Mouse (Mus musculus) activated CD4-positive, CD25-positive, alpha-beta regulatory T cell, adult 4 months (primary cell): ENCODE measurements around the gene Bet1l. TPM values are rescaled to one million over a fixed set of nuclear protein-coding genes. Genes with fewer than 3 reads are reported as not detected.

Experiments used
- ATAC-seq: one replicate; pipeline ENCODE4 v1.8.0; 2017
- polyA plus RNA-seq, 2 experiments: library from polyadenylated mRNA; unstranded; fragments of 100-300 nt; shearing (Covaris generic); gene quantifications; one replicate each; pipeline ENCODE4 v1.2.1; 2017

The Bet1l gene
- polyA plus RNA-seq, 2 experiments from 2014 or later: 33.1 to 48.2 TPM

- peak; percentile 70 for ATAC-seq
These were observed 410 bp downstream of the Bet1l start, which contains the start of gene Ric8a for GRCm38 (mm10) chr7:140856785-140857549. TSS of gene Ric8a (plus strand) at chr7:140856957.

- peak; percentile 57 for ATAC-seq
These were observed 1.3 kb downstream of the Bet1l start, which contains the start of gene Gm45785 for GRCm38 (mm10) chr7:140855860-140856784. TSS of gene Gm45785 (minus strand) at chr7:140856331.

DNA sequence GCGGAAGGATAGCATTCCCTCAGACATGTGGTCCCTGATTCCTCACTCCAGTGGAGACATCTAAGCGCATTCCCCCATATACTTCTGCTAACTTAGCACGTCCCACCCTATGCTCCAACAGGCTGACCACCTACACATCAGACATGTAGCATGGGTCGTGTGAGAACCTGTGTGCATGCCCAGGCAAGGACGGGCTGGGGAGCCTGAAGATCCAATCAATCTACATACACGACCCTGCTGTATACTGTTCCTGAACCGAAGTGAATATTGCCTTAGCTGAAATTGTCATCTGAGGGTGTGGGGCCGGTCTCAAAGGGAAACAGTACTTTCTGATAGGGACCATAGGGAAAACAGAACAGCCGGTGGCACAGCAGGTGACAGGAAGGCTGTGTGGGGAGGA lies 2.2 kb downstream of the Bet1l start:
- ATAC-seq: no peak

GRCm38 (mm10) chr7:140854483-140854882 lies 2.9 kb downstream of the Bet1l start:
- no peak for ATAC-seq

DNA sequence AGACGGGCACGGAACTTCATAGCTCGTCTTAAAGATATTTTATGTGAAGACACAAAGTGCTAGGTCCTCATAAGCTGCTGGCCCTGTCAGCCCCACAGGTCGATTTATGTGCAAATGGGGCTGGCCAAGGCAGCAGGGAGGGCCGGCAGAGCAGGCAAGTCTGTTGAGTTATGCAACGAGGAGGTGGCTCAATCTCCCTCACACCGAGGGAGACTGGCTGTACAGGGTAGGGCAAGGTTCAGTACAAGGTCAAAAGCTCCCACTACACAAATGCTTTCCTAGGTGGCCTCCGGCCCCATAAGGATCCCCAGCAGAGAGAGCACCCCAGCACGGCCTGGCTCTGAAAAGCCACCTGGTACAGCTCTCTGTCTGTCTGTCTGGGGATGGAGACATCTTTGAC lies 4.0 kb downstream of the Bet1l start:
- ATAC-seq: no peak

DNA sequence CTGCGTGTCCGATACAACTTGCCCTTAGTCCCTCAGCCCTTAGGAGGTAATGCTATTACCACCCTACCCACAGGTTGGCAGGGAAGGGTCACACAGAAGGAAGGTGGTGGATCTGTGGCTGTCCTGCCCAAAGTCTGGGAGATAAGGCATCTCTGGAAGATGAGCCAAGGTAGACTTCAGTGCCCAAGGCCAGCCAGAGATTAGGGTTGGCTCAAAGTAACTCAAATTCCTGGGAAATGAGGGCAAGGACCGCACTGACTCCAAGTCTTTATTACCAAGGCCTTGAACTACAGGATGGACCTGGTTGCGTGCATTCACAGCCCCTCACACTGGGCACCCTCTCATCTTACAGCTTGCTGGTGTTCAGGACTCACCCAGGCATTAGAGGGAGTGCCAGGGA lies 5.5 kb downstream of the Bet1l start:
- ATAC-seq: no peak

DNA sequence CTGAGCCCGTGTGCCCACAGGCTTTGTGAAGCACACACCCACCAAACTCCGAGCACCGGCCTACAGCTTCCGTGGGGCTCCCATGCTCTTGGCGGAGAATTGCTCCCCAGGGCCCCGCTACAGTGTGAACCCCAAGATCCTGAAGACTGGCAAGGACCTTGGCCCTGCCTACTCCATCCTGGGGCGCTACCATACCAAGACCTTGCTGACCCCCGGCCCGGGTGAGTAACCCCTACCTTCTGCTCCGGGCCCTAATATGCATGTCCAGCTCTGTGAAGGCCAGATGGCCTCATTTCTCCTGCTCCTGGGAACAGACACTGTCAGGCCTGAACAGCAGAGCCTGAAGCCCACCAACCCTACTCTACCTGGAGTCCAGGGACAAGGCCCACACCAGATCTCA lies 8.8 kb downstream of the Bet1l start:
- no peak for ATAC-seq

DNA sequence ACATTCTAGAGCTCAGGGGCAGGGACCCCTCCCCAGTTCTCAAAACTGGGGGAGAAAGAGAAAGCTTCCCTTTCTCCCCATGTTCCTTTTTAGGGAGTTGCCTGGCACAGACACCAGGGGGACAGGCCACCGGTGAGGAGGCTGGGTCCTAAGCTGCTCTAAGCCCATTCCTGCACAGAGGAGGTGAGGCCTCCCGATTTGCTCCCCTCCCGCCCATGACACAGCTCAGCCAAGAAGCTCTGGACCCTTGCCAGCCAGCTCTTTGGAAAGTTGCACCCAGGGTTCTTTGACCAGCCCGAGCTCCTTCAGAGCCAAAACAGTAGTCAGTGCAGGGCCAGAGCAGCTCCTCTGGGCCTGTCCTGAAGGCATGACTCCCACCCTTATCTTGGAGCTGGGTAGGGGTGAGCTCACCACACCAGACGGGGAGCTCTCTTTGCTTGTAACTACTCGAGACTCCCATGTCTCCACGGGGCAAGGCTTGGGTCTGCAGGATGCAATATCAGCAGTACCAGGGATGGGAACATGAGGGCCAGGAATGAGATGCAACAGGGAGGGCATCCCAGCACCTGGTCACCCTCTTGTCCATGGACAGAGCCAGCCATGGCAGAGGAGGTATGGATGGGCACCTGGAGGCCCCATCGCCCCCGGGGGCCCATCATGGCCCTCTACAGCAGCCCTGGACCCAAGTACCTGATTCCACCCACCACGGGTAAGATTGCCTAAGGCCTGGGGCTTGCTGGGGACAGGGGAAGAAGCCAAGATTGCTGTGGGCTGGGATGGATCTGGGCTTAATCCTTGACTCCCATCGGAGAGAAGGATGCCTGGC lies 9.4 kb downstream of the Bet1l start, which contains the start of gene Odf3:
Gene Odf3, plus strand, starts transcription at position 51 of the 826 bp plus-strand sequence.
- ATAC-seq: no peak

DNA sequence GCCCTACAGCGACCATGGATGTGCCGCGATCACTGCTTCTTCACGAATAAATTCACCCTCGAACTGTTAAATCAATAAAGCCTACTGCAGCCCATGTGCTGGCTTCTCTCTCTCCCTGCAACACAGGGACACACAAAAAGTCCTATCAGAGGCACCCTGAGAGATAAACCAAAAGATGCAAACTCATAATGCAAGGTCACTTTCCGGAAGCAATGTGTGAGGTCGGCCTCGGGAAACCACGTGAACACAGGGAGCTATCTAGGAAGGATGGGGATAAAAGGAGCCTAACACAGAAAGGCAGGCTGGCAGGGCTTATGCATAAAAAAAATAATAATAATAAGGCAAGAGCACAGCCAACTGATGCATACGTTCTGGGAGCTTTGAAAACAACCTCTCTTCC lies 10.7 kb downstream of the Bet1l start:
- ATAC-seq: no peak

GRCm38 (mm10) chr7:140845683-140846082 lies 11.7 kb downstream of the Bet1l start:
- no peak for ATAC-seq

DNA sequence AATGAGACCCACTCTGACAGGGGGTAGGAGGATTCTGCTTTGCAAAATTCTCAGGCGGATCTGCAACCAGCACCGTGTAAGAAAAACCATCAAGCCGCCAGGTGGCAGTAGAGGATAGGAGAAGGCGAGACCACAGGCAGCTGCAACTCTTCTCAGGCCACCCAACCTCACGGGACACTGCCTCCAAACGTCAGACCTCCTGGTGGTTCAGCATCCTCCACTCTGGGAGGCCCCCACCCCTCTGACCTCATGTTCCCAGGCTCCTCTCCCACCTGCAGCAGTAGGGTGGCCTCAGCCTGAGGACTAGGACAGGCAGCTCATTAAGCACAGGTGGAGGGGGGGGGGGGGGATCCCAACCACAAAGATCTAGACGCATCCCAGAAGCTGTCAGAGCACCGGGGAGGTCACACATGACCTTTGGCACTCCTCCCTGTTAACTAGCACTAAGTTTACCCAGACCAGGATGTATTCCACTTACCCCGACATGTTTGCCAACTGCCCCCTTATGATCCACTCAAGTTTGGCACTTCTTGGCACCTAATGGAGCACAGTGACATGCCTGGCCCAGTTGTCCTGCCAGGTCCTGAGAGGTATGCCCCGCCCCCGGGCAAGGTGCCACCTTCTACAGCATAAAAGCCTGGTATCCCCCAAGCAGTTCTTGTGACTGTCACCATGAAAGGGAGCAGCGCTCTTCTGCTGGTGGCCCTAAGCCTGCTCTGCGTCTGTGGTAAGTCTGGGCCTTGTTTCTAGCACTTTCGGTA lies 12.3 kb downstream of the Bet1l start, which contains the start of gene Scgb1c1:
Gene Scgb1c1, plus strand, starts transcription at position 643 of the 761 bp plus-strand sequence.
- peak; percentile 72 for ATAC-seq

- ATAC-seq: no peak
These were observed 13.6 kb downstream of the Bet1l start for GRCm38 (mm10) chr7:140843806-140844205.

GRCm38 (mm10) chr7:140840750-140841735 lies 16.3 kb downstream of the Bet1l start:
- no peak for ATAC-seq

GRCm38 (mm10) chr7:140839556-140839955 lies 17.8 kb downstream of the Bet1l start:
- no peak for ATAC-seq

DNA sequence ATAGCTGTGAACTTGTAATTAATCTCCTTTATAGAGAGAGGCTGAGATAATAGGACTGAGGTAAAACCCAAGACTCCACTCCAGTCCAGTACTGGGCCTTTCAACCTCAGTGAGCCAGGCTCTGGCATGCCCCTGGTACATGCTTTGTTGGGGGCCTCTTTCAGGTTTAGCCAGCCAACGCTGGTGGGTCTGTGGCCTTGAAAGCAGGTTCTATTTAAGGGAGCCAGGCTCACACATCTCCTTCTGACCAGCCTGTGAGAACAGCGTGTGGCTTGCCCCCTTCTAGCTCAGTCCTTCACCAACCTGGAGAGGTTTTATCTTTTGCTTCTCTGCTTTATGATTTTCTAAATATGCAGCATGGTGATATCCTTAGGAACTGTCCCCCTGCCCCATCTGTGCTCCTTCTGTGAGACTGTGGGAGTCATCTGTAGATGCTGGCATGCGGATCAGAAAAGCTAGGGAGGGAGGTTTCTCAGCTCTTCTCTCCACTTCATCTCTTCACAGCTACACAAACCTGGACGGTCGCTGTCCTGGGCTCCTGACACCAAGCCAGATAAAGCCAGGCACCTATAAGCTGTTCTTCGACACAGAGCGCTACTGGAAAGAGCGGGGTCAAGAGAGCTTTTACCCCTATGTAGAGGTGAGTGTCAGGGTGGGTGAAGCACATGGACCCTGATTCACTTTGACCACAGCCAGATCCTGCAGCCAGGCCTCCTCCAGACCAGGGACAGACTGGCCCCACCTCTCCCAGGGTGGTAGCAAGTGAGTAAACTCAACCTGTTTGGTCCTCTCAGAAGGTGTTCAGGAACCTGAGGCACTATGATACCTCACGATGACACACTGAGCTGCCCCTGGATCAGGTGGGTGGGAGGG lies 20.9 kb downstream of the Bet1l start:
- ATAC-seq: no peak

GRCm38 (mm10) chr7:140835758-140836087 lies 21.7 kb downstream of the Bet1l start:
- ATAC-seq: no peak

DNA sequence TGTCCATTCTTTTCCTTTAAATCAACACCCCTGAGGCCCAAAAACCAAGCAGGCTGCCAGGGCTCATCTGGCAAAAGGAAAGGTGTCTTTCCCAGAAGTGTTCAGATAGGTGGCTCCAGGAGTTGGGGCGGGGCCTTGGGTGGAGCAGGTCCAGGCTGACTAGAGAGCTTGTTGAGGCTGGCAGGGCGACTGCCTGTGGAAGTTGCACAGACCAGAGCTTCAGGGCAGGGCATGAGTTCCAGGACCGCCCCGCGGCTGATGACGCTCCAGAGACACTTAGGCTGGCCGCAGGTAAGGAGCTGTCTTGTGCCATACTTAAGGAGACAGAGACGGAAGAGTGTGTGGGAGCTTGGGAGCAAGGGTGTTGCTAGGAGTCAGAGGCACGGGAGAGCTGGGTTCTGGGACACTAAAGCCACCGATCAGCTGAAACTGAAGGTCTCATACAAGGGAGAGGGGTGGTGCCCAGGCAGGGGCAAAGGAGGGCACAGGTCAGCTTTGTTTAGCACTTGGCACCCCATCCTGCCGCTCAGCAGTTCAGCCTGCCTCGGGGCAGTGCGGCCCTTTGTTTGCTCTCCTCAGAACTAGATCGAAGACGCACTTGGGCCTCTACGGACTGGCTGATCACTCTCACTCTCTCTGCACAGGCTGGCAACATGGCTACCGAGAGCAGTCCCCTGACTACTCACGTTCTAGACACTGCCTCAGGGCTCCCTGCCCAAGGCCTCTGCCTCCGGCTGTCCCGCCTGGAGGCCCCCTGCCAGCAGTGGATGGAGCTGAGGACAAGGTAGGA lies 22.2 kb downstream of the Bet1l start, which contains the start of gene Urah:
Gene Urah, plus strand, starts transcription at position 51 of the 790 bp plus-strand sequence.
- ATAC-seq: no peak

GRCm38 (mm10) chr7:140833341-140833740 lies 24.0 kb downstream of the Bet1l start:
- ATAC-seq: no peak
